22 mouse cellular contexts compared by ENCODE assay signal in the genomic region with DNA sequence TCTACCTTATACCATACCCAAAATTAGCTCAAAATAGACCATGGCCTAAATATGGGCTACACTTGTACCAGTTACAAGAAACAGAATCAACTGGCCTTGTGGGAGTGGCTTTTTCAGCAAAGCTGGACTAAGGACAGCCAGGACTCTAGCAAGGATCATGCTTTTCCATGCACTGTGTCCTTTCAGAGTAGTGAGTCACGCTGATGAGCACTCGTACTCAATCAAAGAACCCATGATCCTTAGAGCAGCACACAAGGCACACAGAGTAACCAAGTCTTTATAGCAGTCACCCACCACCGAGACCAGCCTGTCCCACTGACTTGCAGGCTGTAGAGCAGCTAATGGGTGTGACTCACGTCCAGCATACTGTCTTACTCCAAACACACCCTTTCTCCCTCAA. TPM values are rescaled to one million over a fixed set of nuclear protein-coding genes. Genes with fewer than 3 reads are reported as not detected.
A peak's percentile ranks its signal among the peaks of the same experiment; 100 is the strongest.
DNase-seq lines count a peak whose midpoint lies in the region; ATAC-seq and TF ChIP-seq lines count a peak whose summit lies in the region.
"Had no signal": no experiment of that assay in that cellular context is flagged by ENCODE, and none has a peak within 500 bp of the region (broad histone marks: within the 10 kb centered on the region; RNA-seq: fewer than 3 reads in every experiment).

No protein-coding gene starts in this region.

- peak; percentile 83 to 86 for DNase-seq in adrenal gland, adult (ENCODE audit: inconsistent age in 2 of 2, low spot score in 1 of 2)
- no peak for DNase-seq in adrenal gland, postnatal 4 days (ENCODE audit: low spot score in 2 of 2)
- no peak for DNase-seq in layer of hippocampus, adult 2 months (ENCODE audit: low spot score in 2 of 2)
- DNase-seq in layer of hippocampus, adult 9-10 months (ENCODE audit: low spot score), result no peak
- peak; percentile 35 for DNase-seq in adrenal gland, postnatal 10 days
- no peak for DNase-seq in stomach, postnatal 0 days (ENCODE audit: low spot score)
- DNase-seq in kidney, adult 18-20 months, result no peak
- DNase-seq: cerebellum, adult 8-10 months; cerebellum, postnatal 36 days; embryo, embryonic 11 days; liver; liver, postnatal 0 days had no signal

- no peaks in the 10 kb centered on the region for H3K27me3 ChIP-seq in stomach, postnatal 0 days (ENCODE audit: control insufficient read depth, insufficient read depth, low read length)
- H3K27me3 ChIP-seq: embryonic facial prominence, embryonic 13.5 days; forebrain, embryonic 13.5 days; midbrain, embryonic 12.5 days; Patski had no signal

- H3K36me3 ChIP-seq in stomach, postnatal 0 days (ENCODE audit: control insufficient read depth, insufficient read depth, low read length), result peaks cover 3% of the 10 kb centered on the region; the same call in 1 of the 2 replicates
- H3K36me3 ChIP-seq: limb, embryonic 10.5 days; midbrain, embryonic 12.5 days had no signal

- no peak for TF ChIP-seq EP300 in stomach, postnatal 0 days (optimal IDR thresholded peaks at IDR 0.05)

- ATAC-seq in stomach, postnatal 0 days (ENCODE audit: low FRiP score, low TSS enrichment), result peak; percentile 26; the same call in 1 of the 2 replicates
- ATAC-seq: forebrain, embryonic 13.5 days; liver, postnatal 0 days; lung, postnatal 0 days; Patski had no signal

- H3K9me3 ChIP-seq in stomach, postnatal 0 days (ENCODE audit: control insufficient read depth, low read length), result no peaks in the 10 kb centered on the region
- H3K9me3 ChIP-seq: embryonic facial prominence, embryonic 13.5 days; forebrain, embryonic 13.5 days; limb, embryonic 10.5 days; midbrain, embryonic 12.5 days had no signal

- H3K4me3 ChIP-seq in layer of hippocampus, adult 2 months, result no peak overlapping the region
- no peak overlapping the region for H3K4me3 ChIP-seq in stomach, postnatal 0 days (ENCODE audit: low read depth, low read length)
- H3K4me3 ChIP-seq: embryonic facial prominence, embryonic 13.5 days; erythroblast, embryonic 14.5 days; forebrain, embryonic 13.5 days; left cerebral cortex, adult 2 months; limb, embryonic 10.5 days; midbrain, embryonic 12.5 days had no signal

- TF ChIP-seq CTCF in layer of hippocampus, adult 2 months (conservative IDR thresholded peaks at IDR 0.05), result no peak
- TF ChIP-seq CTCF in stomach, postnatal 0 days (IDR thresholded peaks at IDR 0.05; ENCODE audit: low read depth), result no peak

- no peaks in the 10 kb centered on the region for H3K4me1 ChIP-seq in stomach, postnatal 0 days (replicated peaks; ENCODE audit: control insufficient read depth, insufficient read depth)
- H3K4me1 ChIP-seq: forebrain, embryonic 13.5 days; midbrain, embryonic 12.5 days had no signal

- H3K9ac ChIP-seq in stomach, postnatal 0 days (ENCODE audit: low read length), result no peak overlapping the region
- H3K9ac ChIP-seq: embryonic facial prominence, embryonic 13.5 days; forebrain, embryonic 13.5 days; liver, postnatal 0 days; midbrain, embryonic 12.5 days had no signal

- H3K4me2 ChIP-seq in stomach, postnatal 0 days (replicated peaks; ENCODE audit: low read depth), result no peak overlapping the region
- H3K4me2 ChIP-seq: embryonic facial prominence, embryonic 13.5 days; forebrain, embryonic 13.5 days; heart, embryonic 11.5 days; midbrain, embryonic 12.5 days had no signal

- H3K27ac ChIP-seq in layer of hippocampus, adult 2 months, result peak overlapping the region; percentile 47; the same call in 1 of the 2 replicates
- no peak overlapping the region for H3K27ac ChIP-seq in stomach, postnatal 0 days (replicated peaks)
- H3K27ac ChIP-seq: embryonic facial prominence, embryonic 13.5 days; forebrain, embryonic 13.5 days; hindbrain, postnatal 0 days; left cerebral cortex, adult 2 months; limb, embryonic 10.5 days; midbrain, embryonic 12.5 days had no signal

- WGBS in stomach, postnatal 0 days, result 44% methylated on average over 4 of the region's 4 CpGs

RNA-seq across cellular contexts. Expression of a gene that starts 39.6 kb away (rescaled TPM):
- total RNA-seq in adrenal gland, postnatal 4 days (2021), result 10 to 100 TPM; 68.3 to 74.4 TPM
- total RNA-seq in layer of hippocampus, adult 2 months (2021), result 10 to 100 TPM; 20.0 to 20.6 TPM
- total RNA-seq in adrenal gland, postnatal 10 days (2021), result 10 to 100 TPM; 80.6 to 96.3 TPM
- 72.0 and 72.4 TPM in 2 replicates for polyA plus RNA-seq in stomach, postnatal 0 days (2015; fragmentation: Nextera tagmentation; extraction: Ambion mirVana)

RNA-seq across cellular contexts. Expression of a gene that starts 39.9 kb away (rescaled TPM):
- 10 to 100 TPM; 19.2 to 22.5 TPM for total RNA-seq in adrenal gland, postnatal 4 days (2021)
- 1 to 10 TPM; 3.2 to 4.2 TPM for total RNA-seq in layer of hippocampus, adult 2 months (2021)
- 10 to 100 TPM; 21.4 to 25.7 TPM for total RNA-seq in adrenal gland, postnatal 10 days (2021)
- 1.8 and 3.2 TPM in 2 replicates for polyA plus RNA-seq in stomach, postnatal 0 days (2015; fragmentation: Nextera tagmentation; extraction: Ambion mirVana)

RNA-seq across cellular contexts. Expression of a gene that starts 54.4 kb away (rescaled TPM):
- total RNA-seq in adrenal gland, postnatal 4 days (2021), result 10 to 100 TPM; 26.7 to 30.5 TPM
- total RNA-seq in layer of hippocampus, adult 2 months (2021), result 100 to 1,000 TPM; 101 to 106 TPM
- total RNA-seq in adrenal gland, postnatal 10 days (2021), result 10 to 100 TPM; 20.4 to 21.8 TPM
- polyA plus RNA-seq in stomach, postnatal 0 days (2015; fragmentation: Nextera tagmentation; extraction: Ambion mirVana), result 18.9 and 21.5 TPM in 2 replicates

Comparison
In these comparisons a context has a peak if more than half of its experiments do, and no peak if none do; other contexts are left out.
1. DNase-seq: peak in adrenal gland, adult (2 of 2) and adrenal gland, postnatal 10 days (single experiment); none in adrenal gland, postnatal 4 days (0 of 2), layer of hippocampus, adult 2 months (0 of 2), layer of hippocampus, adult 9-10 months (single experiment), stomach, postnatal 0 days (single experiment) and kidney, adult 18-20 months (single experiment).